Mouse (Mus musculus): ENCODE data around the gene Fam166b. TPM values are rescaled to one million over a fixed set of nuclear protein-coding genes. Genes with fewer than 3 reads are reported as not detected.

The Fam166b gene
- polyA plus RNA-seq, 1 experiment from 2014 or later, result 0.16 TPM

DNA sequence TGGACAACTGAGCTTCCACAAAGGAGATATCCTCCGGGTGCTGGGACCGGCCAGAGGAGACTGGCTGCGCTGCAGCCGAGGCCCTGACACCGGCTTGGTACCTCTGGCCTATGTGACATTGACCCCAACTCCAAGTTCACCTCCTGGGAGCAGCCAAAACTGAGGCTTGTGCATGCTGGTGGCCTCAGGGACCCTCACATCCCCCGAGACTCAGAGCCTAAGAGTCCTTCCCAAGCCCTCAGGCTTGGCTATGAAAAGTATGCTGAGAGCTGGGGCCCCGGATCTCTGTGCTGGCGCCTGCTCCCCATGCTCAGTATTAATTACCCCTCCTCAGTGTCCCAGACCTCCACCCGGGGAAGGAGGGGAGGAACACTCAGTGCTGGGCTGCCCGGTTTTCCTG, 2.4 kb downstream of the Fam166b start:
- no peak overlapping the region for H3K9ac ChIP-seq (ENCODE audit: low read depth, low read length)
- H3K4me1 ChIP-seq (replicated peaks; ENCODE audit: control insufficient read depth, insufficient read depth, low read length), result no peaks in the 10 kb centered on the region
- no peak overlapping the region for H3K4me2 ChIP-seq (replicated peaks; ENCODE audit: low read depth)
- no peaks in the 10 kb centered on the region for H3K27me3 ChIP-seq (replicated peaks; ENCODE audit: control insufficient read depth, insufficient read depth, low read length)
- no peaks in the 10 kb centered on the region for H3K9me3 ChIP-seq (ENCODE audit: control insufficient read depth)
- TF ChIP-seq CTCF (IDR thresholded peaks at IDR 0.05; ENCODE audit: low read depth), result no peak
- no peak overlapping the region for H3K27ac ChIP-seq (ENCODE audit: low read depth, low read length)
- no peak overlapping the region for H3K4me3 ChIP-seq (ENCODE audit: low read depth, low read length)
- WGBS, result 73% methylated on average over 10 of the region's 10 CpGs
- peaks cover 59% of the 10 kb centered on the region for H3K36me3 ChIP-seq (ENCODE audit: control insufficient read depth, insufficient read depth)
- no peak for ATAC-seq

DNA sequence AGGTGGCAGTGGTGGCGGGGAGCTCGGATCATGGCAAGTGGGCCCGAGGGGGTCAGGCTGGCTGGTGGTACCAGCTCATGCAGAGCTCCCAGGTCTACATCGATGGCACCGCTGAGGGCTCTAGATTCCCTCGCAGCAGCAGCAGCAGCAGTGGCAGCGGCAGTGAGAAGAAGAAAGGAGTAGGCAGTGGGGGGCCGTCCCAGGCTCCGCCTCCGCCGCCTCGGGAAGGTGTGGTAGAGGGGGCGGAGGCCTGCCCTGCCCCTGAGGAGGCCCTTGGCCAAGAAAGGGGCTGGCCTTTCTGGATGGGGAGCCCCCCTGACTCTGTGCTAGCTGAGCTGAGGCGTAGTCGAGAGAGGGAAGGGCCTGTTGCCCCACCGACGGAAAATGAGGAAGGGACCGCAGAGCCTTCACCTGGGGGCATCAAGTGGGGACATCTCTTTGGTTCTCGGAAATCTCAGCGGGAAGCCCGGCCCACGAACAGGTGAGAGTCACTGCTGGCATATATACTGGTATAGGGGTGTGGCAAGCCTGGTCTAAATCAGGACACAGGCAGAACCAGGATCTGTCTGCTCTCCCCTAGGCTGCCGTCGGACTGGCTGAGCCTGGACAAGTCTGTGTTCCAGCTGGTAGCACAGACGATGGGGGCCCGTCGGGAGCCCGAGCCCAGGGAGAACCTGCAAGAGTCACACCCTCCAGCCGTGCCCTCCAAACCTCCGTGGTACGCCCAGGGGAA, 3.1 kb downstream of the Fam166b start:
- Histone ChIP-seq H3K4me1 (replicated peaks; ENCODE audit: control insufficient read depth, insufficient read depth, low read length) (no peaks in the 10 kb centered on the region), H3K4me2 (replicated peaks; ENCODE audit: low read depth) (peak overlapping the region; percentile 45), H3K27me3 (replicated peaks; ENCODE audit: control insufficient read depth, insufficient read depth, low read length) (no peaks in the 10 kb centered on the region), H3K4me3 (ENCODE audit: low read depth, low read length) (no peak overlapping the region), H3K9me3 (ENCODE audit: control insufficient read depth) (no peaks in the 10 kb centered on the region), H3K27ac (ENCODE audit: low read depth, low read length) (no peak overlapping the region), H3K9ac (ENCODE audit: low read depth, low read length) (0 out of 2 replicates have a peak overlapping the region, but pooled peaks have one; percentile 17), H3K36me3 (ENCODE audit: control insufficient read depth, insufficient read depth) (peaks cover 62% of the 10 kb centered on the region)
- WGBS, result 41% methylated on average over 31 of the region's 31 CpGs
- peak; percentile 39 for ATAC-seq
- TF ChIP-seq CTCF (IDR thresholded peaks at IDR 0.05; ENCODE audit: low read depth), result no peak

DNA sequence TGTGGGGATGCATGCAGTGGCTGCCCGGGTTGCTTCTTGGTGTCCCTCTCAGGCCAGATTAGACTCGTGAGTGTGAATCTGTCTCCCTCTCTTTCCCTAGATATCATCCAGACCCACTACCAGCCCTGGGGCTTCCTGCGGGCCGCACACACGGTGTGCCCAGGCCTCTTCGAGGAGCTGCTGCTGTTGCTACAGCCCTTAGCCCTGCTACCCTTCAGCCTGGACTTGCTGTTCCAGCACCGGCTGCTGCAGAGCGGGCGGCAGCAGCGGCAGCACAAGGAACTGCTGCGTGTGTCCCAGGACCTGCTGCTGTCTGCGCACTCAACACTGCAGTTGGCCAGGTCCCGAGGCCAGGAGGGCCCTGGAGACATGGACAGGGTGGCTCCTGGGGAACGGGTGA, 3.7 kb downstream of the Fam166b start:
- no peaks in the 10 kb centered on the region for H3K27me3 ChIP-seq (replicated peaks; ENCODE audit: control insufficient read depth, insufficient read depth, low read length)
- H3K9me3 ChIP-seq (ENCODE audit: control insufficient read depth), result no peaks in the 10 kb centered on the region
- H3K36me3 ChIP-seq (ENCODE audit: control insufficient read depth, insufficient read depth), result peaks cover 62% of the 10 kb centered on the region
- H3K9ac ChIP-seq (ENCODE audit: low read depth, low read length), result no peak overlapping the region
- WGBS, result 49% methylated on average over 14 of the region's 14 CpGs
- no peak overlapping the region for H3K4me3 ChIP-seq (ENCODE audit: low read depth, low read length)
- H3K4me1 ChIP-seq (replicated peaks; ENCODE audit: control insufficient read depth, insufficient read depth, low read length), result no peaks in the 10 kb centered on the region
- ATAC-seq, result no peak
- TF ChIP-seq CTCF (IDR thresholded peaks at IDR 0.05; ENCODE audit: low read depth), result no peak
- no peak overlapping the region for H3K27ac ChIP-seq (ENCODE audit: low read depth, low read length)
- H3K4me2 ChIP-seq (replicated peaks; ENCODE audit: low read depth), result peak overlapping the region; percentile 45

DNA sequence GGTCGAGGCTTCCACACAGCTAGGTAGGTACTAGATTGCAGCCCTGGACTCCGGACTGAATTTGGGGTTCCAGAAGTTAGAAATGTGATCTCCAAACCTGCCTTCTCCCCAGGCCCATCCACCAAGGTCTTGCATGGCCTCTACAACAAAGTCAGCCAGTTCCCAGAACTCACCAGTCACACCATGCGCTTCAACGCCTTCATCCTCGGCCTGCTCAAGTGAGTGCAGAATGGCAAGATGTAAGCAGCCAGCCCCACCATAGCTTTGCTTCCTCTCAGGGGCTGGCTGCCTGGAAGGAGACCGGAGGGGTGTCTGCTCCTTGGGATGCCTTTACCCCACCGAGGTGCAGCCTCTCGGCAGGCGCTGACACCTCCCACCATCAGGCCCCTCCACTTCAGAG, 4.9 kb downstream of the Fam166b start:
- no peak for ATAC-seq
- Histone ChIP-seq H3K9ac (ENCODE audit: low read depth, low read length) (no peak overlapping the region), H3K4me2 (replicated peaks; ENCODE audit: low read depth) (no peak overlapping the region), H3K36me3 (ENCODE audit: control insufficient read depth, insufficient read depth) (peaks cover 62% of the 10 kb centered on the region), H3K9me3 (ENCODE audit: control insufficient read depth) (no peaks in the 10 kb centered on the region), H3K4me3 (ENCODE audit: low read depth, low read length) (no peak overlapping the region), H3K4me1 (replicated peaks; ENCODE audit: control insufficient read depth, insufficient read depth, low read length) (no peaks in the 10 kb centered on the region), H3K27me3 (replicated peaks; ENCODE audit: control insufficient read depth, insufficient read depth, low read length) (no peaks in the 10 kb centered on the region), H3K27ac (ENCODE audit: low read depth, low read length) (no peak overlapping the region)
- 86% methylated on average over 9 of the region's 9 CpGs for WGBS
- TF ChIP-seq CTCF (IDR thresholded peaks at IDR 0.05; ENCODE audit: low read depth), result no peak

DNA sequence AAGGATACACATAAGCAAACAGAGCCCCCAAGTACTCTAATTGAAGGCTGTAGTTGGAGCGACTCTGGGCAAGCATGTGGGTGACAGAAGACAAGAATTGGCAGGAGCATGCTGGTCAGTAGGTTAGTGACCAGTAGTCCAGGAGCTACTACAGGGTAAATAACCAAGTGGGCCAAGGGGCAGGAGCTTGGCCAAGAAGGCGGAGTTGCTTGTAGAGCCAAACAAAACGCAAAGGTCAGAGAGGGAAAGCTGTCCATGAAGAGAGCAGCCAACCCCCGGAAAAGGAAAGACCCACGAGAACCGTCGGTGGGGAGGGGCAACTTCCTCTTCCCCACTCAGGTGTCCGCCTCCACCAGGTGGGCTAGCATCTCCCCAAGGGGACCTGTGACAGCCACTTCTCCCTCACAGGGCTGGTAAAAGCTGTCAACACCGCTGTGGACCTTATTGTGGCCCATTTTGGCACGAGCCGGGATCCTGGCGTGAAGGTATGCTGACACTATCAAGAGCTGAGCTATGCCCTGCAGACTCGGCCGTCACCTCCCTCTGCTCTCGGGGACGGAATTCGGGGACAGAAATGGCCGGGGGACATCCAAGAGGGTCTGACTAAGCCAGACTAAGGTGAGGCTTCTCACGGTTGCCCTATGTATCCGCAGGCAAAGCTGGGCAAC, 5.5 kb downstream of the Fam166b start:
- Histone ChIP-seq H3K4me2 (replicated peaks; ENCODE audit: low read depth) (no peak overlapping the region), H3K9ac (ENCODE audit: low read depth, low read length) (no peak overlapping the region), H3K27ac (ENCODE audit: low read depth, low read length) (peak overlapping the region; percentile 46; the same call in 1 of the 2 replicates), H3K4me3 (ENCODE audit: low read depth, low read length) (no peak overlapping the region), H3K27me3 (replicated peaks; ENCODE audit: control insufficient read depth, insufficient read depth, low read length) (no peaks in the 10 kb centered on the region), H3K9me3 (ENCODE audit: control insufficient read depth) (no peaks in the 10 kb centered on the region), H3K36me3 (ENCODE audit: control insufficient read depth, insufficient read depth) (peaks cover 62% of the 10 kb centered on the region), H3K4me1 (replicated peaks; ENCODE audit: control insufficient read depth, insufficient read depth, low read length) (no peaks in the 10 kb centered on the region)
- ATAC-seq, result no peak
- 89% methylated on average over 20 of the region's 20 CpGs for WGBS
- no peak for TF ChIP-seq CTCF (IDR thresholded peaks at IDR 0.05; ENCODE audit: low read depth)

DNA sequence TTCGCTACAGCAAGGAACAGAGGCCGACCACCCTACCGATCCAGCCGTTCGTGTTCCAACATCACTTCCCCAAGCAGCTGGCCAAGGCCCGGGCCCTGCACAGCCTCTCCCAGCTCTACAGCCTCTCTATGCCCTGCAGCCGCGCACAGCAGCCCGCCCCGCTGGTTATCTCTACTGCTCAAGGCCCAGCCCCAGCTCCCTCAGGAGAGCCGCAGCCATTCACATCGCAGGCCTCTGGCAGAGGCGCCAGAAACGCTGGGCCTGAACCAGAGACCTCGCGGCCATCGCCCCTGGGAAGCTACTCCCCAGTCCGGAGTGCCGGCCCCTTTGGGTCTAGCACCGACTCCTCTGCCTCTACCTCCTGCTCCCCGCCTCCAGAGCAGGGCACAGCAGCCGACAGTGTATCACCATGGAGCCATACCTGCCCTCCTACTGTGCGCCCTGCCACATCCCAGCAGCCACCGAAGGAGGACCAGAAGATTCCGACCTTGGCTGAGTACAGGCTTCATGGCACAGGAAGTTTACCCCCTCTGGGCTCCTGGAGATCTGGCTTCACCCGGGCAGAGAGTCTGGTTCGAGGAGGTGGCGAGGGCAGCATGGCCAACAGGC, 7.2 kb downstream of the Fam166b start:
- Histone ChIP-seq H3K27me3 (replicated peaks; ENCODE audit: control insufficient read depth, insufficient read depth, low read length) (no peaks in the 10 kb centered on the region), H3K4me1 (replicated peaks; ENCODE audit: control insufficient read depth, insufficient read depth, low read length) (no peaks in the 10 kb centered on the region), H3K9ac (ENCODE audit: low read depth, low read length) (no peak overlapping the region), H3K4me2 (replicated peaks; ENCODE audit: low read depth) (no peak overlapping the region), H3K9me3 (ENCODE audit: control insufficient read depth) (no peaks in the 10 kb centered on the region), H3K27ac (ENCODE audit: low read depth, low read length) (no peak overlapping the region), H3K4me3 (ENCODE audit: low read depth, low read length) (no peak overlapping the region), H3K36me3 (ENCODE audit: control insufficient read depth, insufficient read depth) (peaks cover 62% of the 10 kb centered on the region)
- WGBS, result 78% methylated on average over 28 of the region's 28 CpGs
- no peak for TF ChIP-seq CTCF (IDR thresholded peaks at IDR 0.05; ENCODE audit: low read depth)
- no peak for ATAC-seq

All from intestine, postnatal 0 days (tissue).